Mouse (Mus musculus) MEL (cell line): ENCODE results near the gene Tubb3. TPM values are rescaled to one million over a fixed set of nuclear protein-coding genes. Genes with fewer than 3 reads are reported as not detected.

Experiments
- DNase-seq: peaks from one replicate; pipeline ENCODE4 v3.0.0; 2011; ENCODE audit warnings: low read depth, low spot score
- H3K27ac ChIP-seq: 2 replicates; pipeline ENCODE4 v1.5.1; 2012; ENCODE audit warnings: low read depth, mild to moderate bottlenecking, control low read depth, low read length, moderate library complexity; ENCODE audit not compliant: control insufficient read depth
- H3K27me3 ChIP-seq, 2 experiments: fragments of 150-350 bp in 1 of 2; sonication (generic) in 1 of 2; 2 replicates each; pipeline ENCODE4 v1.6.1; 2012; ENCODE audit warnings: low read length in 2 of 2, mild to moderate bottlenecking in 2 of 2, improper control_type of control experiment in 1 of 2, moderate library complexity in 1 of 2; ENCODE audit not compliant: insufficient read depth in 2 of 2, control insufficient read depth in 1 of 2
- H3K36me3 ChIP-seq, 2 experiments: 2 replicates each; pipeline ENCODE4 v1.6.1; 2012 to 2014; ENCODE audit warnings: low read length in 2 of 2, improper control_type of control experiment in 1 of 2, inconsistent platforms in 1 of 2, mild to moderate bottlenecking in 1 of 2; ENCODE audit not compliant: insufficient read depth in 2 of 2, control insufficient read depth in 1 of 2
- H3K4me1 ChIP-seq, 2 experiments: fragments of 150-350 bp in 1 of 2; sonication (generic) in 1 of 2; 2 replicates each; pipeline ENCODE4 v1.6.1; 2012; ENCODE audit warnings: low read length in 2 of 2, improper control_type of control experiment in 1 of 2, mild to moderate bottlenecking in 1 of 2; ENCODE audit not compliant: insufficient read depth in 2 of 2, control insufficient read depth in 1 of 2
- H3K4me3 ChIP-seq, 2 experiments: fragments of 150-350 bp in 1 of 2; sonication (generic) in 1 of 2; 2 replicates each; pipeline ENCODE4 v1.5.1; 2012; ENCODE audit warnings: low read depth in 2 of 2, low read length in 2 of 2, mild to moderate bottlenecking in 2 of 2, moderate library complexity in 2 of 2, control low read depth in 1 of 2, improper control_type of control experiment in 1 of 2; ENCODE audit not compliant: control insufficient read depth in 1 of 2, insufficient read depth in 1 of 2
- H3K79me2 ChIP-seq: 2 replicates; pipeline ENCODE4 v1.6.1; 2012; ENCODE audit warnings: mild to moderate bottlenecking, low read length, moderate library complexity; ENCODE audit not compliant: control insufficient read depth, poor library complexity, insufficient read depth
- H3K9ac ChIP-seq: 2 replicates; pipeline ENCODE4 v1.6.1; 2012; ENCODE audit warnings: low read depth, mild to moderate bottlenecking, control low read depth, low read length, moderate library complexity; ENCODE audit not compliant: control insufficient read depth, poor library complexity, severe bottlenecking
- H3K9me3 ChIP-seq: fragments of 150-350 bp; sonication (generic); replicated peaks from 2 replicates; pipeline ENCODE4 v1.6.1; 2012; ENCODE audit warnings: mild to moderate bottlenecking, low read length, improper control_type of control experiment, moderate library complexity; ENCODE audit not compliant: insufficient read depth
- BHLHE40 ChIP-seq: IDR thresholded peaks from 2 replicates; pipeline ENCODE4 v1.6.1; 2012; ENCODE audit warnings: low read depth, mild to moderate bottlenecking, inconsistent platforms, low read length, improper control_type of control experiment, borderline replicate concordance
- CHD1 ChIP-seq: IDR thresholded peaks from 2 replicates; pipeline ENCODE4 v1.6.1; 2012; ENCODE audit warnings: low read depth, mild to moderate bottlenecking, inconsistent platforms, low read length, improper control_type of control experiment
- EP300 ChIP-seq, 2 experiments: IDR thresholded peaks; 2 replicates each; pipeline ENCODE4 v1.6.1; 2011; ENCODE audit warnings: improper control_type of control experiment in 2 of 2, low read length in 2 of 2, low read depth in 1 of 2, mild to moderate bottlenecking in 1 of 2
- ETS1 ChIP-seq: IDR thresholded peaks from 2 replicates; pipeline ENCODE4 v1.6.1; 2012; ENCODE audit warnings: low read depth, mild to moderate bottlenecking, inconsistent platforms, low read length, improper control_type of control experiment, moderate library complexity
- GATA1 ChIP-seq: IDR thresholded peaks from 2 replicates; pipeline ENCODE4 v1.6.1; 2011; ENCODE audit warnings: low read depth, low read length, improper control_type of control experiment
- HCFC1 ChIP-seq: IDR thresholded peaks from 2 replicates; pipeline ENCODE4 v1.6.1; 2012; ENCODE audit warnings: low read depth, mild to moderate bottlenecking, inconsistent platforms, low read length, improper control_type of control experiment, moderate library complexity
- MAFK ChIP-seq: IDR thresholded peaks from 2 replicates; pipeline ENCODE4 v1.6.1; 2011; ENCODE audit warnings: low read depth, mild to moderate bottlenecking, low read length, improper control_type of control experiment, borderline replicate concordance
- MXI1 ChIP-seq: IDR thresholded peaks from 2 replicates; pipeline ENCODE4 v1.6.1; 2011; ENCODE audit warnings: mild to moderate bottlenecking, low read depth, low read length, improper control_type of control experiment
- MYB ChIP-seq: IDR thresholded peaks from 2 replicates; pipeline ENCODE4 v1.6.1; 2011; ENCODE audit warnings: mild to moderate bottlenecking, low read depth, low read length, improper control_type of control experiment
- POLR2A ChIP-seq, 2 experiments: IDR thresholded peaks; 2 replicates each; pipeline ENCODE4 v1.6.1; 2011 to 2012; ENCODE audit warnings: low read length in 2 of 2, mild to moderate bottlenecking in 2 of 2, control low read depth in 1 of 2, improper control_type of control experiment in 1 of 2, low read depth in 1 of 2, moderate library complexity in 1 of 2; ENCODE audit not compliant: control insufficient read depth in 1 of 2, insufficient read depth in 1 of 2, poor library complexity in 1 of 2
- POLR2AphosphoS2 ChIP-seq: IDR thresholded peaks from 2 replicates; pipeline ENCODE4 v1.6.1; 2011; ENCODE audit warnings: low read length, improper control_type of control experiment
- TAL1 ChIP-seq: IDR thresholded peaks from 2 replicates; pipeline ENCODE4 v1.6.1; 2012; ENCODE audit warnings: mild to moderate bottlenecking, inconsistent platforms, low read length, moderate library complexity, mixed read lengths
- TBP ChIP-seq: IDR thresholded peaks from 2 replicates; pipeline ENCODE4 v1.8.0; 2011; ENCODE audit warnings: low read depth, low read length, improper control_type of control experiment
- TCF12 ChIP-seq: IDR thresholded peaks from 2 replicates; pipeline ENCODE4 v1.6.1; 2014; ENCODE audit warnings: low read depth, mild to moderate bottlenecking, inconsistent platforms, low read length, improper control_type of control experiment, moderate library complexity
- USF2 ChIP-seq, 2 experiments: IDR thresholded peaks; 2 replicates each; pipeline ENCODE4 v1.6.1; 2011 to 2012; ENCODE audit warnings: improper control_type of control experiment in 2 of 2, low read length in 2 of 2, borderline replicate concordance in 1 of 2, inconsistent platforms in 1 of 2, low read depth in 1 of 2, mild to moderate bottlenecking in 1 of 2; ENCODE audit not compliant: insufficient read depth in 1 of 2
- ZMIZ1 ChIP-seq: IDR thresholded peaks from 2 replicates; pipeline ENCODE4 v1.6.1; 2012; ENCODE audit warnings: low read depth, mild to moderate bottlenecking, inconsistent platforms, low read length, improper control_type of control experiment, moderate library complexity
- polyA plus RNA-seq, 2 experiments: library from polyadenylated mRNA; stranded (reverse) in 1 of 2; unstranded in 1 of 2; fragments of >175 nt in 1 of 2; fragments of >200 nt in 1 of 2; gene quantifications; 2 replicates each; pipeline versions ENCODE4 v1.2.1 to v1.2.4; 2012; ENCODE audit warnings: low replicate concordance in 2 of 2, low read depth in 1 of 2; ENCODE audit not compliant: insufficient read length in 2 of 2, insufficient read depth in 1 of 2, missing spikeins in 1 of 2
- total RNA-seq: library from RNA; depleted of rRNA; stranded (reverse); fragments of 300-350 nt; gene quantifications from 2 replicates; pipeline ENCODE4 v1.2.3, GENCODE M21; 2012

Gene Tubb3
- total and polyA plus RNA-seq, 3 experiments: 0.69 to 1.4 TPM; not detected in 1

DNA sequence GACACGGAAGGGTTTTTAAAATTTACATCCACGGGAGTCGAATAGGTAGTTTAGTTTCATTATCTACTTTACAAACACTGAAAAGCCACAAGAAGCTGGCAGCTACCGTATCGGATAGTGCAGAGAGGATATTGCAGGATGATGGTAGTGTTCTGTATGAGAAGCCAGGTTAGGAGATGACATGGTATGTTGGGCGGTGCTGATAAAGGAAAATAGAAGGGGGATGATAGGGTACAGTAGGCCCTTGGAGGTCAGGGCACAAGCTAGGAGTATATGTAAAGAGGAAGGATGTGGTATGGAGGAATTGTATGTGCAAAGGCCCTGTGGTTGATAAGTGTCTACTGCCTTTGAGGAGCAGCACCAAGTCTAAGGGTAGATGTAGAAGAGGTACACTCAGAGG, 43.3 kb downstream of the Tubb3 start:
- Histone ChIP-seq H3K79me2 (no peaks in the 10 kb centered on the region), H3K36me3 (peaks cover 0 to 25% of the 10 kb centered on the region in 2 experiments; a peak in 3 of 4 replicates), H3K4me3 (no peak overlapping the region), H3K27me3 (no peaks in the 10 kb centered on the region), H3K4me1 (peaks cover 13 to 24% of the 10 kb centered on the region in 2 experiments), H3K9me3 (no peaks in the 10 kb centered on the region), H3K9ac (no peak overlapping the region), H3K27ac (peak overlapping the region; percentile 41; the same call in 1 of the 2 replicates)
- TF ChIP-seq POLR2AphosphoS2: no peak
- no peak for TF ChIP-seq MAFK
- no peak for TF ChIP-seq MYB
- no peak for TF ChIP-seq CHD1
- 0 out of 2 replicates have a peak, but pooled peaks have one; percentile 16 for TF ChIP-seq HCFC1
- TF ChIP-seq POLR2A (IDR thresholded peaks at IDR 0.05; ENCODE audit: control insufficient read depth in 1 of 2, insufficient read depth in 1 of 2, low read depth in 1 of 2, low read length in 2 of 2, poor library complexity in 1 of 2): no peak
- 0 out of 2 replicates have a peak, but pooled peaks have one; percentile 20 for TF ChIP-seq TBP
- TF ChIP-seq EP300 (IDR thresholded peaks at IDR 0.05; ENCODE audit: low read depth in 1 of 2, low read length in 2 of 2): peak; percentile 17 to 72; a peak in 2 of 4 replicates
- peak; percentile 65; the same call in 1 of the 2 replicates for TF ChIP-seq ETS1
- peak; percentile 49 for TF ChIP-seq TAL1
- TF ChIP-seq USF2 (IDR thresholded peaks at IDR 0.05; ENCODE audit: borderline replicate concordance in 1 of 2, insufficient read depth in 1 of 2, low read depth in 1 of 2, low read length in 2 of 2): no peak
- TF ChIP-seq GATA1: peak; percentile 64
- TF ChIP-seq ZMIZ1: no peak
- TF ChIP-seq BHLHE40: no peak
- TF ChIP-seq TCF12: peak; percentile 49
- peak; percentile 62 for DNase-seq

DNA sequence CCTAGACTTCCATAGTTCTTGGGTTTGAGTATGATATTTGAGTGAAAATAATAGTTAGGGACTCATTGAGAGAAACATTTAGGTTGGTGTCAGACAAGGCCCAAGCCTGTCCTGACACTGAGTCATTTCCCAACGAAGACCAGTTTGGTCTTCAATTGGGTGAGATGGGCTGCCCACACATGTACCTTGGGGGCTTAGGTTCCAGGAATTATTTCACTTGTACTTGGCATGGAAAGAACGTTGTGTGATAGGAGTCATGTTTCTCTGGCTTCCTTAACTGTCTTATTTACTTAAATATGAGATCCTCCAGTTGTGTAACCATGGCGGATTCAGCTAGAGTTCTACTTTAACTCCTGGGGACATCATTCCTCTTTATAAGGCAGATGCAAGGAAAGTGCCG, 52.4 kb downstream of the Tubb3 start:
- Histone ChIP-seq H3K27me3 (no peaks in the 10 kb centered on the region), H3K36me3 (peaks cover 0 to 4% of the 10 kb centered on the region in 2 experiments; a peak in 2 of 4 replicates), H3K27ac (no peak overlapping the region), H3K79me2 (no peaks in the 10 kb centered on the region), H3K4me3 (no peak overlapping the region), H3K9me3 (no peaks in the 10 kb centered on the region), H3K4me1 (no peaks in the 10 kb centered on the region), H3K9ac (no peak overlapping the region)
- TF ChIP-seq MXI1: no peak
- TF ChIP-seq BHLHE40: no peak
- peak; percentile 1 for DNase-seq
